Comparison of ENCODE assay signal across 1 mouse cellular context in genomic region chr11:98470795-98471194, GRCm38 (mm10).
A peak's percentile ranks its signal among the peaks of the same experiment; 100 is the strongest.
TF ChIP-seq lines count a peak whose summit lies in the region.

No protein-coding gene starts in this region.

TF ChIP-seq in CH12.LX, 34 proteins besides CTCF, POLR2A, EP300 and RAD21:
- TF ChIP-seq POLR2AphosphoS2 (IDR thresholded peaks at IDR 0.05; ENCODE audit: low read depth, low read length) (peak; percentile 84; the same call in 1 of the 2 replicates), JUN (IDR thresholded peaks at IDR 0.05; ENCODE audit: insufficient read depth, low read depth, low read length) (peak; percentile 100), USF2 (conservative IDR thresholded peaks at IDR 0.05; ENCODE audit: low read depth, low read length) (no peak), MXI1 (IDR thresholded peaks at IDR 0.05; ENCODE audit: low read depth, low read length) (peak; percentile 90), HCFC1 (IDR thresholded peaks at IDR 0.05; ENCODE audit: low read depth, low read length) (peak; percentile 32; the same call in 1 of the 2 replicates), BHLHE40 (IDR thresholded peaks at IDR 0.05; ENCODE audit: low read depth, low read length) (peak; percentile 97), RCOR1 (conservative IDR thresholded peaks at IDR 0.05; ENCODE audit: low read depth, low read length) (peak; percentile 94), ZMIZ1 (IDR thresholded peaks at IDR 0.05; ENCODE audit: low read depth, low read length) (no peak), ELF1 (IDR thresholded peaks at IDR 0.05; ENCODE audit: low read depth, low read length) (no peak), TCF12 (IDR thresholded peaks at IDR 0.05; ENCODE audit: low read depth, low read length) (peak; percentile 91), USF1 (IDR thresholded peaks at IDR 0.05; ENCODE audit: low read depth, low read length) (no peak), UBTF (IDR thresholded peaks at IDR 0.05; ENCODE audit: low read depth, low read length) (0 out of 2 replicates have a peak, but pooled peaks have one; percentile 24), JUND (conservative IDR thresholded peaks at IDR 0.05; ENCODE audit: low read depth, low read length) (peak; percentile 97), SIN3A (IDR thresholded peaks at IDR 0.05; ENCODE audit: low read length) (peak; percentile 74; the same call in 1 of the 2 replicates), KAT2A (IDR thresholded peaks at IDR 0.05; ENCODE audit: insufficient replicate concordance, low read length) (peak; percentile 34; the same call in 1 of the 2 replicates), CHD1 (IDR thresholded peaks at IDR 0.05; ENCODE audit: low read depth, low read length) (no peak), MAZ (IDR thresholded peaks at IDR 0.05; ENCODE audit: low read depth, low read length) (no peak), ZNF384 (IDR thresholded peaks at IDR 0.05; ENCODE audit: low read depth, low read length) (0 out of 2 replicates have a peak, but pooled peaks have one; percentile 33), CHD2 (IDR thresholded peaks at IDR 0.05; ENCODE audit: low read length) (peak; percentile 72; the same call in 1 of the 2 replicates), MYC (IDR thresholded peaks at IDR 0.05; ENCODE audit: low read depth, low read length) (peak; percentile 100), E2F4 (IDR thresholded peaks at IDR 0.05; ENCODE audit: insufficient replicate concordance, low read depth, low read length) (no peak), NRF1 (IDR thresholded peaks at IDR 0.05; ENCODE audit: low read depth, low read length) (no peak), GABPA (IDR thresholded peaks at IDR 0.05; ENCODE audit: insufficient replicate concordance, low read depth, low read length) (no peak), SMC3 (IDR thresholded peaks at IDR 0.05; ENCODE audit: low read depth, low read length) (peak; percentile 31; the same call in 1 of the 2 replicates), ETS1 (conservative IDR thresholded peaks at IDR 0.05; ENCODE audit: low read depth, low read length) (peak; percentile 97), PAX5 (IDR thresholded peaks at IDR 0.05; ENCODE audit: low read length) (no peak), MAFK (IDR thresholded peaks at IDR 0.05; ENCODE audit: insufficient replicate concordance, low read length) (0 out of 2 replicates have a peak, but pooled peaks have one; percentile 50), IRF4 (IDR thresholded peaks at IDR 0.05; ENCODE audit: low read depth, low read length) (peak; percentile 100), TBP (conservative IDR thresholded peaks at IDR 0.05; ENCODE audit: low read depth, low read length) (peak; percentile 83), NELFE (IDR thresholded peaks at IDR 0.05; ENCODE audit: low read depth, low read length) (no peak; the same call in 1 of the 2 replicates), MAX (IDR thresholded peaks at IDR 0.05; ENCODE audit: low read length) (peak; percentile 95), MEF2A (IDR thresholded peaks at IDR 0.05; ENCODE audit: borderline replicate concordance, low read depth, low read length) (peak; percentile 89), ZC3H11A (IDR thresholded peaks at IDR 0.05; ENCODE audit: low read depth, low read length) (no peak), ZKSCAN1 (IDR thresholded peaks at IDR 0.05; ENCODE audit: borderline replicate concordance, low read depth, low read length) (no peak)
